Comparison of ENCODE assay signal across 10 mouse cellular contexts in genomic region chr17:71874077-71874476, GRCm38 (mm10).
DNase-seq lines count a peak whose midpoint lies in the region; ATAC-seq and TF ChIP-seq lines count a peak whose summit lies in the region.
"Had no signal": no experiment of that assay in that cellular context is flagged by ENCODE, and none has a peak within 500 bp of the region (broad histone marks: within the 10 kb centered on the region; RNA-seq: fewer than 3 reads in every experiment).

No protein-coding gene starts in this region.

- in situ Hi-C loops in ES-E14 (cut with MboI; ENCODE audit: low sequenced_read_pairs in 2 of 2, unreplicated experiment in 2 of 2), result loop anchor here (5.0 to 25.0 kb wide), 3 partner anchors 182 to 312 kb away; partner anchors contain the start of gene Spdya (in 1 of the 2)

- DNase-seq in hindbrain, embryonic 14.5 days (ENCODE audit: low spot score), result peak; percentile 42
- peak; percentile 76 for DNase-seq in ES-E14 (ENCODE audit: low read depth, low spot score)
- DNase-seq in c-Kit-positive CD71-positive TER-119-positive erythroid progenitor cells, embryonic 14.5 days (ENCODE audit: low spot score), result peak; percentile 44
- DNase-seq in gastrocnemius, postnatal 10 days, result peak; percentile 67
- peak; percentile 80 for DNase-seq in limb, embryonic 10.5 days (ENCODE audit: low spot score)
- DNase-seq in retina, embryonic 14.5 days (ENCODE audit: low spot score), result peak; percentile 70
- peak; percentile 81 for DNase-seq in urinary bladder, postnatal 25 days (ENCODE audit: low spot score)

- no peak overlapping the region for H3K4me3 ChIP-seq in hindbrain, embryonic 14.5 days (replicated peaks; ENCODE audit: low read length)
- H3K4me3 ChIP-seq in hindbrain, embryonic 16.5 days (ENCODE audit: low read length), result no peak overlapping the region
- no peak overlapping the region for H3K4me3 ChIP-seq in ES-E14 (ENCODE audit: insufficient read depth in 1 of 2, low read depth in 1 of 2, low read length in 2 of 2, poor library complexity in 1 of 2, severe bottlenecking in 1 of 2)
- H3K4me3 ChIP-seq in limb, embryonic 10.5 days, result no peak overlapping the region
- H3K4me3 ChIP-seq: erythroblast, embryonic 14.5 days; midbrain, embryonic 12.5 days had no signal

- no peak overlapping the region for H3K4me2 ChIP-seq in hindbrain, embryonic 14.5 days (replicated peaks)
- no peak overlapping the region for H3K4me2 ChIP-seq in hindbrain, embryonic 16.5 days (ENCODE audit: low read length)
- H3K4me2 ChIP-seq: midbrain, embryonic 12.5 days had no signal

- peaks cover 5% of the 10 kb centered on the region for H3K4me1 ChIP-seq in hindbrain, embryonic 14.5 days (replicated peaks; ENCODE audit: control insufficient read depth, insufficient read depth, low read length)
- peaks cover 6% of the 10 kb centered on the region; the same call in 1 of the 2 replicates for H3K4me1 ChIP-seq in hindbrain, embryonic 16.5 days (ENCODE audit: control insufficient read depth, insufficient read depth, low read depth, low read length)
- H3K4me1 ChIP-seq in ES-E14 (ENCODE audit: control insufficient read depth in 2 of 2, insufficient read depth in 2 of 2, low read length in 2 of 2, poor library complexity in 1 of 2), result 0 out of 4 replicates have a peak, but pooled peaks cover 0 to 2% of the 10 kb centered on the region in 2 experiments
- peaks cover 8% of the 10 kb centered on the region for H3K4me1 ChIP-seq in limb, embryonic 10.5 days

- H3K9ac ChIP-seq in hindbrain, embryonic 14.5 days, result no peak overlapping the region
- no peak overlapping the region for H3K9ac ChIP-seq in hindbrain, embryonic 16.5 days (ENCODE audit: low read depth, low read length)
- H3K9ac ChIP-seq in ES-E14 (ENCODE audit: insufficient read depth, low read depth, low read length, poor library complexity, severe bottlenecking), result no peak overlapping the region; the same call in 1 of the 2 replicates
- H3K9ac ChIP-seq: midbrain, embryonic 12.5 days had no signal

- WGBS in hindbrain, embryonic 14.5 days, result 39% methylated on average over 6 of the region's 6 CpGs
- 41% methylated on average over 6 of the region's 6 CpGs for WGBS in hindbrain, embryonic 16.5 days
- 45% methylated on average over 6 of the region's 6 CpGs for WGBS in limb, embryonic 10.5 days

- H3K27ac ChIP-seq in hindbrain, embryonic 14.5 days, result no peak overlapping the region
- no peak overlapping the region for H3K27ac ChIP-seq in hindbrain, embryonic 16.5 days (ENCODE audit: low read depth, low read length)
- H3K27ac ChIP-seq in ES-E14 (ENCODE audit: insufficient read depth, low read depth, low read length, poor library complexity, severe bottlenecking), result no peak overlapping the region
- H3K27ac ChIP-seq in limb, embryonic 10.5 days, result no peak overlapping the region
- H3K27ac ChIP-seq: midbrain, embryonic 12.5 days had no signal

- H3K36me3 ChIP-seq in hindbrain, embryonic 14.5 days (replicated peaks; ENCODE audit: control insufficient read depth, insufficient read depth), result no peaks in the 10 kb centered on the region
- H3K36me3 ChIP-seq in hindbrain, embryonic 16.5 days (ENCODE audit: control insufficient read depth, insufficient read depth, low read length), result no peaks in the 10 kb centered on the region
- no peaks in the 10 kb centered on the region for H3K36me3 ChIP-seq in ES-E14 (ENCODE audit: control insufficient read depth, insufficient read depth, low read length, poor library complexity, severe bottlenecking)
- H3K36me3 ChIP-seq in limb, embryonic 10.5 days, result no peaks in the 10 kb centered on the region
- H3K36me3 ChIP-seq: midbrain, embryonic 12.5 days had no signal

- no peaks in the 10 kb centered on the region for H3K9me3 ChIP-seq in hindbrain, embryonic 14.5 days (ENCODE audit: control insufficient read depth, low read length)
- H3K9me3 ChIP-seq in hindbrain, embryonic 16.5 days (ENCODE audit: control insufficient read depth, low read length), result no peaks in the 10 kb centered on the region
- H3K9me3 ChIP-seq in ES-E14 (ENCODE audit: control insufficient read depth, insufficient read depth, low read depth, low read length), result no peaks in the 10 kb centered on the region
- no peaks in the 10 kb centered on the region for H3K9me3 ChIP-seq in limb, embryonic 10.5 days (replicated peaks)
- H3K9me3 ChIP-seq: midbrain, embryonic 12.5 days had no signal

- H3K27me3 ChIP-seq in hindbrain, embryonic 14.5 days (ENCODE audit: control insufficient read depth, insufficient read depth, low read length), result no peaks in the 10 kb centered on the region
- no peaks in the 10 kb centered on the region for H3K27me3 ChIP-seq in hindbrain, embryonic 16.5 days (replicated peaks; ENCODE audit: control insufficient read depth, insufficient read depth, low read length)
- peaks cover 11% of the 10 kb centered on the region; the same call in 1 of the 2 replicates for H3K27me3 ChIP-seq in limb, embryonic 10.5 days (ENCODE audit: low read depth, poor library complexity, severe bottlenecking)
- H3K27me3 ChIP-seq: midbrain, embryonic 12.5 days had no signal

- no peak for ATAC-seq in hindbrain, embryonic 14.5 days (ENCODE audit: low FRiP score)
- ATAC-seq in hindbrain, embryonic 16.5 days, result no peak

TF ChIP-seq in ES-E14, 5 proteins besides CTCF, POLR2A, EP300 and RAD21:
- 0 out of 2 replicates have a peak, but pooled peaks have one; percentile 16 for TF ChIP-seq ZC3H11A (IDR thresholded peaks at IDR 0.05; ENCODE audit: borderline replicate concordance, low read depth, low read length)
- TF ChIP-seq HCFC1 (IDR thresholded peaks at IDR 0.05; ENCODE audit: borderline replicate concordance, insufficient read depth, low read length), result no peak
- TF ChIP-seq MAFK (IDR thresholded peaks at IDR 0.05; ENCODE audit: insufficient read depth, low read depth, low read length), result no peak
TF ChIP-seq in ES-E14: peak in this region for 1.
